Mouse (Mus musculus) midbrain, embryonic 14.5 days (tissue): ENCODE results near the gene Bmt2. TPM values are rescaled to one million over a fixed set of nuclear protein-coding genes. Genes with fewer than 3 reads are reported as not detected.

Experiments
- ATAC-seq: fragments of 200-750 bp; cut with Nextera tagmentation; 2 replicates; pipeline ENCODE4 v1.8.0; 2017; ENCODE audit warnings: moderate number of reproducible peaks, moderate library complexity; ENCODE audit not compliant: low FRiP score, low TSS enrichment
- DNase-seq: peaks from one replicate; pipeline ENCODE4 v3.0.0-alpha.2; 2015
- H3K27ac ChIP-seq: fragments of 300-500 bp; sonication (generic); replicated peaks from 2 replicates; pipeline ENCODE4 v1.5.1; 2014; ENCODE audit warnings: mild to moderate bottlenecking, low read depth, low read length, moderate library complexity
- H3K27me3 ChIP-seq: fragments of 300-500 bp; sonication (generic); 2 replicates; pipeline ENCODE4 v1.6.1; 2014; ENCODE audit warnings: low read length, control low read depth, mixed read lengths; ENCODE audit not compliant: control insufficient read depth, insufficient read depth
- H3K36me3 ChIP-seq: fragments of 300-500 bp; sonication (generic); 2 replicates; pipeline ENCODE4 v1.6.1; 2014; ENCODE audit warnings: low read length, control low read depth; ENCODE audit not compliant: control insufficient read depth, insufficient read depth
- H3K4me1 ChIP-seq: fragments of 300-500 bp; sonication (generic); 2 replicates; pipeline ENCODE4 v1.6.1; 2014; ENCODE audit warnings: mild to moderate bottlenecking, antibody characterized with exemption, low read length, control low read depth; ENCODE audit not compliant: control insufficient read depth, insufficient read depth
- H3K4me2 ChIP-seq: fragments of 300-500 bp; sonication (generic); 2 replicates; pipeline ENCODE4 v1.6.1; 2014; ENCODE audit warnings: mild to moderate bottlenecking, low read length, moderate library complexity
- H3K4me3 ChIP-seq: fragments of 300-500 bp; sonication (generic); replicated peaks from 2 replicates; pipeline ENCODE4 v1.5.1; 2014; ENCODE audit warnings: low read depth, low read length
- H3K9ac ChIP-seq: fragments of 300-500 bp; sonication (generic); replicated peaks from 2 replicates; pipeline ENCODE4 v1.6.1; 2014; ENCODE audit warnings: mild to moderate bottlenecking, low read length, moderate library complexity
- H3K9me3 ChIP-seq: fragments of 300-500 bp; sonication (generic); 2 replicates; pipeline ENCODE4 v1.6.1; 2016; ENCODE audit warnings: low read length, control low read depth, mixed read lengths; ENCODE audit not compliant: control insufficient read depth
- WGBS: fragments of 180-500 bp; shearing (Covaris S2); extraction: QIAGEN DNeasy Blood & Tissue Kit; methylation state at CpG from one replicate; pipeline ENCODE4 v1.1.7; 2014; 5-methylcytosine and 5-hydroxymethylcytosine counted together
- polyA plus RNA-seq: library from polyadenylated mRNA; unstranded; fragments of >200 nt; fragmentation: Nextera tagmentation; extraction: Ambion mirVana; gene quantifications from 2 replicates; pipeline ENCODE4 v1.2.1, GENCODE M21; 2014

Gene Bmt2
- polyA plus RNA-seq, 1 experiment from 2014 or later = 26.8 TPM

GRCm38 (mm10) chr6:13678349-13678748 is 583 bp upstream of the Bmt2 start:
- peak overlapping the region; percentile 64 for H3K4me3 ChIP-seq
- peak overlapping the region; percentile 67 for H3K4me2 ChIP-seq
- H3K27me3 ChIP-seq = no peaks in the 10 kb centered on the region
- peak overlapping the region; percentile 14; the same call in 1 of the 2 replicates for H3K9ac ChIP-seq
- peaks cover 20% of the 10 kb centered on the region for H3K4me1 ChIP-seq
- WGBS = 18% methylated on average over 5 of the region's 5 CpGs
- ATAC-seq (no peak), DNase-seq (no peak)
- H3K27ac ChIP-seq = peak overlapping the region; percentile 53; the same call in 1 of the 2 replicates
- no peaks in the 10 kb centered on the region for H3K9me3 ChIP-seq
- no peaks in the 10 kb centered on the region for H3K36me3 ChIP-seq

- Histone ChIP-seq H3K9me3 (no peaks in the 10 kb centered on the region), H3K27ac (peak overlapping the region; percentile 96), H3K9ac (peak overlapping the region; percentile 91), H3K4me1 (peaks cover 20% of the 10 kb centered on the region), H3K4me2 (peak overlapping the region; percentile 67), H3K36me3 (no peaks in the 10 kb centered on the region), H3K4me3 (peak overlapping the region; percentile 64), H3K27me3 (no peaks in the 10 kb centered on the region)
- under 1% methylated on average over 42 of the region's 43 CpGs for WGBS
- ATAC-seq = peak; percentile 77
- peak; percentile 75 for DNase-seq
These were observed 515 bp downstream of the Bmt2 start for GRCm38 (mm10) chr6:13677141-13677761.

GRCm38 (mm10) chr6:13676196-13676595 is 1.6 kb downstream of the Bmt2 start:
- no peak for ATAC-seq
- no peaks in the 10 kb centered on the region for H3K36me3 ChIP-seq
- no peaks in the 10 kb centered on the region for H3K9me3 ChIP-seq
- peak overlapping the region; percentile 67 for H3K4me2 ChIP-seq
- peak; percentile 47 for DNase-seq
- H3K27me3 ChIP-seq = no peaks in the 10 kb centered on the region
- peak overlapping the region; percentile 64 for H3K4me3 ChIP-seq
- no peak overlapping the region for H3K9ac ChIP-seq
- H3K4me1 ChIP-seq = peaks cover 20% of the 10 kb centered on the region
- no peak overlapping the region for H3K27ac ChIP-seq

GRCm38 (mm10) chr6:13674600-13675305 is 3.0 kb downstream of the Bmt2 start:
- peaks cover 20% of the 10 kb centered on the region for H3K4me1 ChIP-seq
- no peak overlapping the region for H3K27ac ChIP-seq
- H3K27me3 ChIP-seq = no peaks in the 10 kb centered on the region
- H3K9ac ChIP-seq = no peak overlapping the region
- ATAC-seq (no peak), DNase-seq (no peak)
- WGBS = 86% methylated on average over 5 of the region's 5 CpGs
- no peak overlapping the region for H3K4me3 ChIP-seq
- peak overlapping the region; percentile 67 for H3K4me2 ChIP-seq
- H3K36me3 ChIP-seq = no peaks in the 10 kb centered on the region
- H3K9me3 ChIP-seq = no peaks in the 10 kb centered on the region

- Histone ChIP-seq H3K36me3 (peaks cover 16% of the 10 kb centered on the region), H3K9ac (no peak overlapping the region), H3K4me2 (no peak overlapping the region), H3K27me3 (no peaks in the 10 kb centered on the region), H3K4me1 (no peaks in the 10 kb centered on the region), H3K4me3 (no peak overlapping the region), H3K9me3 (no peaks in the 10 kb centered on the region), H3K27ac (no peak overlapping the region)
- WGBS = 90% methylated on average over 7 of the region's 7 CpGs
- DNase-seq (no peak), ATAC-seq (no peak)
These were observed 12.1 kb downstream of the Bmt2 start for GRCm38 (mm10) chr6:13665646-13666045.

GRCm38 (mm10) chr6:13658016-13658415 is 19.8 kb downstream of the Bmt2 start:
- H3K9ac ChIP-seq = no peak overlapping the region
- no peak overlapping the region for H3K4me3 ChIP-seq
- 0 out of 2 replicates have a peak, but pooled peaks cover 3% of the 10 kb centered on the region for H3K4me1 ChIP-seq
- no peak overlapping the region for H3K27ac ChIP-seq
- no peak for DNase-seq
- no peaks in the 10 kb centered on the region for H3K9me3 ChIP-seq
- H3K27me3 ChIP-seq = no peaks in the 10 kb centered on the region
- WGBS = 24% methylated on average over 2 of the region's 2 CpGs
- H3K4me2 ChIP-seq = no peak overlapping the region
- peaks cover 21% of the 10 kb centered on the region for H3K36me3 ChIP-seq
- ATAC-seq = no peak

GRCm38 (mm10) chr6:13654081-13654480 is 23.7 kb downstream of the Bmt2 start:
- no peak overlapping the region for H3K9ac ChIP-seq
- no peaks in the 10 kb centered on the region for H3K27me3 ChIP-seq
- H3K4me1 ChIP-seq = no peaks in the 10 kb centered on the region
- H3K4me2 ChIP-seq = no peak overlapping the region
- H3K4me3 ChIP-seq = no peak overlapping the region
- H3K27ac ChIP-seq = no peak overlapping the region
- H3K36me3 ChIP-seq = peaks cover 8% of the 10 kb centered on the region; the same call in 1 of the 2 replicates
- ATAC-seq (no peak), DNase-seq (no peak)
- no peaks in the 10 kb centered on the region for H3K9me3 ChIP-seq

- WGBS = 97% methylated on average over 3 of the region's 3 CpGs
These were observed 25.5 kb downstream of the Bmt2 start for GRCm38 (mm10) chr6:13652284-13652683.

GRCm38 (mm10) chr6:13650854-13651253 is 26.9 kb downstream of the Bmt2 start:
- no peak overlapping the region for H3K9ac ChIP-seq
- H3K36me3 ChIP-seq = peaks cover 8% of the 10 kb centered on the region; the same call in 1 of the 2 replicates
- WGBS = 96% methylated on average over 3 of the region's 3 CpGs
- peaks cover 4% of the 10 kb centered on the region; the same call in 1 of the 2 replicates for H3K9me3 ChIP-seq
- no peak for ATAC-seq
- H3K27ac ChIP-seq = no peak overlapping the region
- no peaks in the 10 kb centered on the region for H3K27me3 ChIP-seq
- DNase-seq = no peak
- H3K4me3 ChIP-seq = no peak overlapping the region
- no peaks in the 10 kb centered on the region for H3K4me1 ChIP-seq
- no peak overlapping the region for H3K4me2 ChIP-seq

More at GRCm38 (mm10) chr6:13652284-13652683, 25.5 kb downstream of the Bmt2 start:
- H3K4me3 ChIP-seq = no peak overlapping the region
- no peaks in the 10 kb centered on the region for H3K27me3 ChIP-seq
- DNase-seq (no peak), ATAC-seq (no peak)
- H3K4me1 ChIP-seq = no peaks in the 10 kb centered on the region
- H3K9ac ChIP-seq = no peak overlapping the region
- peaks cover 8% of the 10 kb centered on the region; the same call in 1 of the 2 replicates for H3K36me3 ChIP-seq
- peaks cover 4% of the 10 kb centered on the region; the same call in 1 of the 2 replicates for H3K9me3 ChIP-seq
- H3K4me2 ChIP-seq = no peak overlapping the region
- no peak overlapping the region for H3K27ac ChIP-seq
